Mouse (Mus musculus) Patski (cell line): ENCODE measurements around the gene Tub. TPM values are rescaled to one million over a fixed set of nuclear protein-coding genes. Genes with fewer than 3 reads are reported as not detected.

ENCODE experiments used
- ATAC-seq: fragments of 100-300 bp; one replicate; pipeline ENCODE4 v1.8.0; 2021
- CTCF ChIA-PET: fragments of 350-600 bp; sonication (Branson Sonifier 250); formaldehyde crosslinking; loops from one replicate; lab custom pipeline; 2022; ENCODE audit warnings: inconsistent platforms; lab: Charles Lee
- POLR2A ChIA-PET: fragments of 350-600 bp; sonication (Branson Sonifier 250); formaldehyde crosslinking; loops from one replicate; lab custom pipeline; 2022; ENCODE audit warnings: antibody characterized with exemption, inconsistent platforms; lab: Charles Lee
- DNase-seq: peaks from one replicate; pipeline ENCODE4 v3.0.0-alpha.2; 2011; ENCODE audit warnings: low read depth, low spot score
- H3K27me3 ChIP-seq: fragments of 371-371 bp; one replicate; pipeline ENCODE4 v1.5.1; 2021
- CTCF ChIP-seq: fragments of 100-300 bp; IDR thresholded peaks from one replicate; pipeline ENCODE4 v1.5.1; 2021
- in situ Hi-C: fragments of 300-500 bp; cut with MboI; formaldehyde crosslinking; loops from 3 replicates; pipeline ENCODE4 v1.11.1; 2018; ENCODE audit warnings: low pct_unique_long_range_greater_than_20kb, mixed read lengths
- polyA plus RNA-seq: library from polyadenylated mRNA; unstranded; gene quantifications from one replicate; pipeline ENCODE4 v1.2.3, GENCODE M21; 2021

The Tub gene
- polyA plus RNA-seq, 1 experiment from 2014 or later: 0.30 TPM

DNA sequence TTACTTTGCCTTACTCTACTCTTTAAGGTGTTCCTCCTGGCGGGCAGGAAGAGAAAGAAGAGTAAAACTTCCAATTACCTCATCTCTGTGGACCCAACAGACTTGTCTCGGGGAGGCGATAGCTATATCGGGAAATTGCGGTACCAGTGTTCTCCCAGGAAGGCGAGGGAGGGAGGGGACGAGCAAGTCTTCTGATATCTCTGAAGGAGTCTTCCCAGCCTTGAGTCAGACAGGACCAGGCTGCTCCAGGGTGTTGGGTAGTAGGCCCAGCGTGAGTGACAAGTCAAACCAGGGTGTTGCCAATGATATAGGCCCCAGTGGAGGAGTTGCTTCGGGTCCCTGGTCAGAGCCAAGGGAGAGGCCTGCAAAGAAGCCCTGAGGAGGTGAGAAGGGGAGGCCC lies 76.8 kb downstream of the Tub start:
- no peak for TF ChIP-seq CTCF
- POLR2A ChIA-PET: no interaction called here
- ATAC-seq: no peak
- CTCF ChIA-PET: interaction anchor here (2.0 kb wide), 1 partner anchor 8 kb away, joined by 6 read pairs; no protein-coding TSS in a partner anchor
- in situ Hi-C loops: loop anchor here (5.0 kb wide), 1 partner anchor 210 kb away; no protein-coding TSS in a partner anchor
- peaks cover 3% of the 10 kb centered on the region for H3K27me3 ChIP-seq
- no peak for DNase-seq

DNA sequence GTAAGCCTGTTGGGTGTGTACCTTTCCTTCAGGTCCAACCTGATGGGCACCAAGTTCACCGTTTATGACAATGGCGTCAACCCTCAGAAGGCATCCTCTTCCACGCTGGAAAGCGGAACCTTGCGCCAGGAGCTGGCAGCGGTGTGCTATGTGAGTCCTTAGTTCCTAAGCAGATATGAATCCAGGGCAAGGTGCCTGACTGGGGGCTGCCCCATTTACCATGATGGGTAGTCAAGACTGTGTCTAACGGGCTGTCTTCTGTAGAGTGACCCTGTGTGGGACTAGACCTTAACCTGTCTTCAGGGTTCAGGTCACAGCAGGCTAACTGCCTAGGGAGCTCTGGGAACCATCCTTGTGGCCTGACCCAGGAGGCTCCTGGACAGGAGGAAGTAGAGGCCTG lies 77.6 kb downstream of the Tub start:
- TF ChIP-seq CTCF: no peak
- CTCF ChIA-PET: interaction anchor here (1.0 to 2.0 kb wide), 3 partner anchors 7 to 54 kb away, joined by 5 to 6 read pairs (median 6); no protein-coding TSS in a partner anchor
- POLR2A ChIA-PET: no interaction called here
- in situ Hi-C loops: loop anchor here (5.0 kb wide), 1 partner anchor 210 kb away; no protein-coding TSS in a partner anchor
- peaks cover 3% of the 10 kb centered on the region for H3K27me3 ChIP-seq
- DNase-seq (no peak), ATAC-seq (no peak)

DNA sequence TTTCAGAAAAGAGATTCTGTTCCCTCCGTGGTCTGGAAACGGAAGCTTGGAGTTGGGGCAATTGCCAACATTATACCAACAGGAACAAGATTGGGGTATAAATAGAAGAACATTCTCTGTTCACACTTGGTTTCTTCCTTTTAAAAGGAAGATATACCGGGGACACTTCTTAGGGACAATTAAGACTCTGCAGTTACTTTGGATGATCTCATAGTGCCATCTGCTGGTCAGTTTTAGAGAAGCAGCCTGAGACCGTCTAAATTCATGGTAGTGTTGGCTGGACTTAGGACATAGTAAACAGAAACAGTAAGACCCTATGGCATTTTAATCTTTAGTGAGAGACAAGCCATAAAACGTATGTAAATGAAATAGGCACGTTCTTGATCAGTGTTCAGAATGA lies 78.1 kb downstream of the Tub start:
- DNase-seq: peak; percentile 13
- peak; percentile 70 for TF ChIP-seq CTCF
- ChIA-PET CTCF (interaction anchor here (1.0 to 1.8 kb wide), 2 partner anchors 16 to 55 kb away, joined by 5 to 6 read pairs; no protein-coding TSS in a partner anchor), POLR2A (interaction anchor here (0.6 kb wide), 1 partner anchor 37 kb away, joined by 4 read pairs; no protein-coding TSS in a partner anchor)
- in situ Hi-C loops: loop anchor here (5.0 kb wide), 1 partner anchor 211 kb away; no protein-coding TSS in a partner anchor
- ATAC-seq: peak; percentile 65
- peaks cover 3% of the 10 kb centered on the region for H3K27me3 ChIP-seq

DNA sequence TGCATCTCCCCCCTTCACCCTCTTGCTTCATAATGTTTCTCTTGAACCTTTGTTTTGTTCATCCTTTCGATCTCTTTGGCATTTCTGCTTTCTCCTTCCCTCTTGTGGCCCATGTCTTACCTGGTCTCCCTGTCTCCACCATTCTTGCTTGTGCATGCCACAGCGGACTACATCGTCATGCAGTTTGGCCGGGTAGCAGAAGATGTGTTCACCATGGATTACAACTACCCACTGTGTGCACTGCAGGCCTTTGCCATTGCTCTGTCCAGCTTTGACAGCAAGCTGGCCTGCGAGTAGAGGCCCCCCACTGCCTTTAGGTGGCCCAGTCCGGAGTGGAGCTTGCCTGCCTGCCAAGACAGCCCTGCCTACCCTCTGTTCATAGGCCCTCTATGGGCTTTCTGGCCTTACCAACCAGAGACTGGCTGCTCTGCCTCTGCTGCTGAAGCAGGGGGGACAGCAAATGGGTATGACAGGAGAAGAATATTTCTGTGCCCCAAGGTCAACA lies 79.9 kb downstream of the Tub start:
- ChIA-PET POLR2A (no interaction called here), CTCF (no interaction called here)
- in situ Hi-C loops: loop anchor here (5.0 kb wide), 1 partner anchor 213 kb away; no protein-coding TSS in a partner anchor
- H3K27me3 ChIP-seq: peaks cover 3% of the 10 kb centered on the region
- TF ChIP-seq CTCF: no peak
- ATAC-seq (no peak), DNase-seq (no peak)

DNA sequence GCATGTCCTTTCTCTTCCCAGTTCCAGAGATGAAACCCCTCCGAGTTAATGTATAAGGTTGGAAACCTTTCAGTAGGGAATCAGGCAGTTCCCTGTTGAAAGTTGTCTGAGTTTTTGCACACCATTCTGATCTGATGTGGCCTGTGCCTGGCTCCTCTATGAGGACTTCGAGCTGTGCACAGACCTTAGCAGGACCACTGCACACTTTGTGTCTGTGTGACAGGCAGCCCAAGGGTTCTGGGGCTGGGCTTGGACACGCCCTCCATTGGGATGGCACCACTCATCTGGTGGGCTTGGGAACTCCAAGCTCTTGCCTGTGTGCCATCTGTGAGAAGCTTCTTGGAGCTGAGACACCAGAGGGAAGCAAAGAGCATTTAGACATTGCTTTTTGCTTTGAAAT lies 81.2 kb downstream of the Tub start:
- DNase-seq: no peak
- peaks cover 3% of the 10 kb centered on the region for H3K27me3 ChIP-seq
- in situ Hi-C loops: no loop called here
- ATAC-seq: no peak
- ChIA-PET POLR2A (no interaction called here), CTCF (no interaction called here)
- no peak for TF ChIP-seq CTCF

DNA sequence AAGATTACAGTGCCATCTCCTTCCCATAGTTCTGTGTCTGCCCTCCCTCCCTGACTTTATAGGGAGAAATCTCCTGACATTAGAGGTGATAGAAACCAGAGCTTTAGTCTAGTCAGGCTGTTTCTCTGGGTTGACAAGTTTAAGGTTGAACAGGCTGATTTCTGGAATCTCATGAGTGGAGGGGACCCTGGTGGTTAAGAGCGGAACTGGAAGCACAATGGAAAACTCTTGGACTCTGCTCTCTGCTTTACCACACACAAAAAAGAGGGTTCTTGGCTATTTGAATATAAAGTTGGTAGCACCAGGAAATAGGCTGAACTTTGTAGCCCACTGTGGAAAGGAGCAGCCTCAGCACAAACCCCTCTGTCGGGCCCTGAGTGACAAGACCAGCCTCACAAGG lies 81.9 kb downstream of the Tub start:
- ATAC-seq (no peak), DNase-seq (no peak)
- ChIA-PET POLR2A (no interaction called here), CTCF (interaction anchor here (1.0 kb wide), 1 partner anchor 18 kb away, joined by 3 read pairs; no protein-coding TSS in a partner anchor)
- in situ Hi-C loops: no loop called here
- peak; percentile 17 for TF ChIP-seq CTCF
- peaks cover 3% of the 10 kb centered on the region for H3K27me3 ChIP-seq

DNA sequence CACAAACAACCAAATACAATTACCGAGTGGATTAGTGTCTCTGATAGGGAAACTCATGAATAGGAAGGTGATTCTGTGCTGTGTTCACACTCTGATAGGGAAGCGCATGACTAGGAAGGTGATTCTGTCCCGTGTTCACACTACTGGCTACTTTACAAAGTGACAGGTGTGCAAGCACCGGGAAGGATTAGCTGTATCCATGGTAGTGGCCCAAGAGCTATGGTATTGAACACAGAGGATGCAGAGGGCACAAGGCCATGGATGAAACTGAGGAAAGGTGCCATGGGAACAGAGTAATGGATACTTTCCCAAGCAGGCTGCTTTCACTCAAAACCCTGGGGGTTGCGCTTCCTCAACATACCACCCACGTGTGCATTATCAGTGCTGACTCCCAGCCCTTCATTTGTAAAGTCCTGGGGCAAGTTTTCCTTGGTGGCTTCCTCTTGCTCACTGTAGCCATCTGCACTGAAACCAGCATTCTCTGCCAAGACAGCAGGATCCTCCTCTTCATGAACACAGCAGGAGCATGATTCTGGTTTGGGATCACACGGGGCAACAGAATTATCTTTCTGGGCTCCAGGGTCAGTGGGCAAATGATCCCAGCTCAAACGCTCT lies 88.1 kb downstream of the Tub start:
- DNase-seq (no peak), ATAC-seq (no peak)
- in situ Hi-C loops: no loop called here
- ChIA-PET POLR2A (no interaction called here), CTCF (no interaction called here)
- no peak for TF ChIP-seq CTCF
- no peaks in the 10 kb centered on the region for H3K27me3 ChIP-seq

DNA sequence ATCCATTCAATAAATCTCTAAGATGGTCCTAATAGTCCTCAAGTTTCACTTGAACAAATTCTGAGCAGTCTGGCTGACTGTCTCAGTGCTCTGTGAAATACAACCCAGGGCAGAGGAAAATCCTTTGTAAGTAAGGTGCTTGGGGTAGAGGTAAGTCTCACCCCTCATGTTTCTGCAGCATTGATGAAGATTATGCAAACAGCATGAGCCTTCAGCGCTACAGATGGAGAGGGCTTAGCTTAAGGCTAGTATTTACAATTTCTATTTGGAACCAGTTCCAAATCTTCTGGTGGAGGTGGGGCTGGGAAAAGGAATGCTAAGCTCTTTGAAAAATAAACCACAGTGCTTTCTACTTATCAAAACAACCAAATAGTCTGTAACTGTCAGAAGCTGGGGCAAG lies 88.8 kb downstream of the Tub start:
- ChIA-PET POLR2A (no interaction called here), CTCF (no interaction called here)
- DNase-seq (no peak), ATAC-seq (no peak)
- no peak for TF ChIP-seq CTCF
- in situ Hi-C loops: no loop called here
- no peaks in the 10 kb centered on the region for H3K27me3 ChIP-seq

DNA sequence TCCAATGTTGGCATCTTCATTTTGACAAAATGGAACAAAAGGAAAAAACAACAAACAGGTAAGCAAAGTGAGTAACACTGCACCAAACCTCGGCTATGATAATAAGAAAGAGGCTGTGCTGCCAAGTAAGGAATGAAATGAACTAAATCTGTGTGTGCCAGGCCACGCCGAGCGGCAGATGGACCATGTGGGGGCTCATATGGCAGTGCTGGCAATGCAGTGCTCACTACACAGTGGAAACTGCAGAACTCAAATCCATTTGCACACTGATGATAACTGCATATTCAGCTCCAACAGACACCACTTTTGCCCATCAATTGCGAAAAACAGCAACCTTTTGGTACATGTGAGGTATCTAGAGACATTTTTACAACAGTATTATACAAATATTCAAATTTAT lies 89.3 kb downstream of the Tub start:
- no peaks in the 10 kb centered on the region for H3K27me3 ChIP-seq
- DNase-seq (no peak), ATAC-seq (no peak)
- no peak for TF ChIP-seq CTCF
- CTCF ChIA-PET: no interaction called here
- in situ Hi-C loops: no loop called here
- POLR2A ChIA-PET: no interaction called here

DNA sequence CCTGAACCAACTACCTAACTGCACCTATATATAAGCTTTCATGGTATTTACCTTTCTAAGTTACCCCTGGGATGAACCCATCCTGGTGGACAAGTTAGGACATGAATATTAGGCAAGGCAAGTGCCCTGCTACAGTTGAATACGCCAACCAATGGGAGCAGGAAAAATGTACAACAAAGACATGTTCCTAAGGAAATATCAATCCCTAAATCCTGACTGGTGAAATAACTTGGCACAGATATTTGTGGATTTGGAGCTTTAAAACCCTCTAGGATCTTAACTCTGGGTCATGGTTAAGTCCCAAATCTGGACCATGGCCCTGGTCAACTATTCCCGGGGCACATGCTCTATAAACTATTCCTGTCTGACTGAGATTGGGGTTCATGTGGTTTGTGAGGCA lies 95.7 kb downstream of the Tub start:
- peaks cover 4% of the 10 kb centered on the region for H3K27me3 ChIP-seq
- no peak for ATAC-seq
- CTCF ChIA-PET: no interaction called here
- no peak for DNase-seq
- POLR2A ChIA-PET: no interaction called here
- in situ Hi-C loops: no loop called here
- TF ChIP-seq CTCF: no peak

DNA sequence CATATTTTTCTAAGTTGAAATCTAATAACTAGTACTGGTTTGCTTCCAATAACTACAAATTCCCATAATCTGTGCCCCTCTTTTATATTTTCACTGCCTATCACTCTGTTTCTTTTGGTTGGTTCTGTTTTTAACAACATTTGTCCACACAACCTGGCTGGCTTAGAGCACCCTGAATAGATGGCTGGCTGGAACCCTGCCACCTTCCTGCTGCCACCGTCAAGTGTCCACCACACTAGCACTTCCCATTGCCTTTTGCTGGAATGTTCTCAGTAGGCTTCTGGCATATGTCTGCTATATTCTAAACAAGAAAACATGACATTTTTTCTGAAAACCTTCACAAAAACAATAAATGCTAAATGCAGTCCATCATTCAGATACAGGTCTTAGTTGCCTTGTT lies 100.7 kb downstream of the Tub start:
- POLR2A ChIA-PET: no interaction called here
- ATAC-seq (no peak), DNase-seq (no peak)
- CTCF ChIA-PET: interaction anchor here (1.4 to 1.5 kb wide), 2 partner anchors 18 to 115 kb away, joined by 3 read pairs; no protein-coding TSS in a partner anchor
- no peak for TF ChIP-seq CTCF
- H3K27me3 ChIP-seq: peaks cover 16% of the 10 kb centered on the region
- in situ Hi-C loops: no loop called here
